Mouse (Mus musculus): ENCODE measurements around the gene Gm10283.
A peak's percentile ranks its signal among the peaks of the same experiment; 100 is the strongest.
"Not testable (repeated sequence)": the region's sequence is repeated elsewhere in the genome, so short reads cannot be mapped to it uniquely, and the experiment has no call there.

The Gm10283 gene

DNA sequence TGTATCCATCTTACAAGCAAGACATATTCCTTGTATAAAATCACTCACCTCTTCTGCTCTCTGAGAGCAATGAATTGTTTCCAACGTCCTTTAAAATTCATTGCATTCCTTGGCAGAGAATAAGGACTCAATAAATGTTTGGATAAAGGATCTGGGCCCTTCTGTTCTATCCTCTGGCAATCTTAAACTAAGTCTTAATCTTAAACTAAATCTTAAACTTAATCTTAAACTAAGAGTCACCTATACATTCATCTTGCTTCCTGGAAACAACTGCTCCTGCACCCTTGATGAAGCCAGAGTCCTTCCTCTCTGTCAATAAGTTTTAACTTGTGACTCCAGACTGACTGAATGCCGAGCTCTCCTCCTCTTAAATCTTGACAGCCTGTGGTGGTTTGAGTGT lies at the start of gene Gm10283:
Gene Gm10283, minus strand, starts transcription at position 101 of the 400 bp plus-strand sequence.
- DNase-seq (ENCODE audit: extremely low spot score, low spot score) = no peak

- DNase-seq (ENCODE audit: extremely low spot score, low spot score) = no peak
Observed at GRCm38 (mm10) chr8:60534945-60535344, 31.9 kb upstream of the Gm10283 start.

DNA sequence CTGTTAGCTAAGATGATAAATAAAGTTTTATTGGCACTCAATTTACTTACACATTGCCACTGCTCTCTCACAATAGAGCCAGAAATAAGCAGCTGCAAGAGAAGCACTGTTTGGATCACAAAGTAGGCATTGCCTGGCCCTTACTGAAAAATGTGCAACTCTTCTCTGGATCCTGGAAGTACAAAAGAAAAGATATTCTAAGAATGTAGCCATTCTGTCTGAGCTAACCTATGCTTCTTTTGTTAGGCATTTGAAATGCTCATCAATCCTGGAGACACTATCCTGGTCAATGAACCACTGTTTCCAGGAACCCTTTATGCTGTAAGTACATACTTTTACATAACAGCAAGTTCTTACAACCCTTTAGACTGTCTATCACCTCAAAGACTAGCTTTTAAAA lies 15.3 kb upstream of the Gm10283 start:
- no peak for DNase-seq (ENCODE audit: extremely low spot score, low spot score)

DNA sequence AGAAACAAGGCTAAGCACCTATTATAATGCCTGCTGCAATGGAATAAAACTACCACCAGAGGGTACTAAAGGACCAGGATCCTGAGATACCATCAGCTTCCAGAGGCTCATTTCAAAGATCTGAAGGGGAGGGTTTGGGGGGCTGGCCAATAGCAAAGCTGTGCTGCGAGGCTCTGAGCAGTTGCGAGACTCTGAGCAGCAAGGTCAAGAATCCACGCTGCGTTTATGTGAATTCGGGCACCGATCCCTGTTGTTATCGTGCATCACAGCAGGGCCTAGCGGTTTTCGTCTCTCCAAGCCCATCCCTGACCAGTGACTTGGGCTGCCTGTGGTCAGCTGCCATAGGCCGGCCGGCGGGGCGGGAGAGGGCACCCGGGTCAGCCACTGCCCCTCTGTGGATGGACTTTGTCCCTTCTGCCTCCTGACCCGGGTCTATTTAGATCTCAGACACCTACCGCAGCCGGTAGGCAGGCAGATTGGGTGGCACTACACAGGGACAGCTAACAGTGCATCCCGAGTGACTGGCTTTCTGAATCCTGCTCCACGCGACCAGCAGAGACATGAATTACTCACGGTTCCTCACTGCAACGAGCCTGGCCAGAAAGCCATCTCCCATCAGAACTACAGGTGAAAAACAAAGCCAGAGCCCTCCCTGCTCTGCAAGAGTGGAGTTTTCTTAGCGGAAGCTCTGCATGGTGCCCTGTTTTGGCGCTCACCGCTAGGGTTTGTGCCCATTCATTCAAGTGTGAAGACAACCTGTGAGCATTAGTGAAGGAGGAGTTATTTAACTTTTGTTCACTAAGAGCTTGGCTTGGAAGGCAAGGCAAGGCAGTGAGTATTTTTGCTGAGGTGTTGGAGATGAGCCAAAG lies 2.9 kb upstream of the Gm10283 start, which contains the start of gene Aadat:
Gene Aadat, plus strand, starts transcription at position 280 of the 869 bp plus-strand sequence.
- DNase-seq (ENCODE audit: extremely low spot score, low spot score) = peak; percentile 76

GRCm38 (mm10) chr8:60495046-60495445 lies 8.0 kb downstream of the Gm10283 start:
- not testable (repeated sequence) for DNase-seq (ENCODE audit: extremely low spot score, low spot score)

- no peak for DNase-seq (ENCODE audit: extremely low spot score, low spot score)
Observed at GRCm38 (mm10) chr8:60494606-60495005, 8.4 kb downstream of the Gm10283 start.

DNA sequence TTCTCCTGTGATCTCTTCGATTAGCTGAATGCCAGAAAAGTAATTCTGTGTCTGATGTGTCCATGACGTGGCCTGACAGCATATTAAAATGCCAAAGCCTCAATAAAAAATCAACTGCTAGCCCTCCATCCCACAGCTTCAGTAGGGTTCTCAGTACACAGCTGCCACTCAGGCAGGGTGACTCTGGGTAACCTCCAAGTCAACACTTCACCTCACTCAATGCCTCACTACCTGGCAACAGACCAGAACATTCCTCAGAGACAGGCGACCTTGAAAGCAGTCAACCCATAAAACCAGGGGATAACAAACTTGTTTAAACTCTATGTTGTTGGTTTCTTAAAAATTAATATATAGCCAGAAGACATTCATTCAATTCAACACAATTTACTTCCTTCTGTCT lies 10.5 kb downstream of the Gm10283 start:
- DNase-seq (ENCODE audit: extremely low spot score, low spot score) = no peak

DNA sequence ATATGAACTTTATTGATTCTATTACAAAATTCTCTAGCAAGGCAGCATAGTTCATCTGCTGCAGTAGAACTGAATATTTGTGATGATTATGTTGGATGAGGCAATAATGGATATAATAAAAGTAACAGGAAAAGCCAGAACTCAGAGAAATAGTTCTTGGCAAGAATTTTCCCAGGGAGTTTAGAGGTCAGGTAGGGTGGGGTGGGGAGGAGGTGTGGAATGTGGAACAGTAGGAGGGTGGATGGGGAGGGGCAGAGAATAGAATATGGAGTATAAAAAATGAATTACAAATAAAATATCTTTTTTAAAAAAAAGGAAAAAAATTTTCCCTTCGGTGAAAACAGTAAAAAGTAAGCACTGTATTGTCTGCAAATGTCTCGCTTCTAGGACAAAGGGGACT lies 11.1 kb downstream of the Gm10283 start:
- no peak for DNase-seq (ENCODE audit: extremely low spot score, low spot score)

GRCm38 (mm10) chr8:60490147-60490546 lies 12.9 kb downstream of the Gm10283 start:
- DNase-seq (ENCODE audit: extremely low spot score, low spot score) = no peak

- peak; percentile 57 for DNase-seq (ENCODE audit: extremely low spot score, low spot score)
Observed at GRCm38 (mm10) chr8:60466686-60467335, 36.2 kb downstream of the Gm10283 start.

GRCm38 (mm10) chr8:60449296-60449695 lies 53.7 kb downstream of the Gm10283 start:
- no peak for DNase-seq (ENCODE audit: extremely low spot score, low spot score)

GRCm38 (mm10) chr8:60444989-60445388 lies 58.0 kb downstream of the Gm10283 start:
- no peak for DNase-seq (ENCODE audit: extremely low spot score, low spot score)

GRCm38 (mm10) chr8:60438557-60438956 lies 64.4 kb downstream of the Gm10283 start:
- no peak for DNase-seq (ENCODE audit: extremely low spot score, low spot score)

GRCm38 (mm10) chr8:60436872-60437271 lies 66.1 kb downstream of the Gm10283 start:
- no peak for DNase-seq (ENCODE audit: extremely low spot score, low spot score)

- DNase-seq (ENCODE audit: extremely low spot score, low spot score) = no peak
Observed at GRCm38 (mm10) chr8:60432649-60433048, 70.3 kb downstream of the Gm10283 start.

GRCm38 (mm10) chr8:60406358-60406757 lies 96.6 kb downstream of the Gm10283 start:
- DNase-seq (ENCODE audit: extremely low spot score, low spot score) = no peak

- DNase-seq (ENCODE audit: extremely low spot score, low spot score) = no peak
Observed at GRCm38 (mm10) chr8:60404994-60405548, 97.9 kb downstream of the Gm10283 start.

- DNase-seq (ENCODE audit: extremely low spot score, low spot score) = no peak
Observed at GRCm38 (mm10) chr8:60393675-60394074, 109.3 kb downstream of the Gm10283 start.

- no peak for DNase-seq (ENCODE audit: extremely low spot score, low spot score)
Observed at GRCm38 (mm10) chr8:60386589-60386988, 116.4 kb downstream of the Gm10283 start.
